Mouse (Mus musculus) ES-E14 (cell line): ENCODE measurements around the gene Fgf3.

ENCODE experiments used
- HCFC1 ChIP-seq: IDR thresholded peaks from 2 replicates; pipeline ENCODE4 v1.6.1; 2012; ENCODE audit warnings: low read length, inconsistent platforms, borderline replicate concordance; ENCODE audit not compliant: insufficient read depth
- MAFK ChIP-seq: IDR thresholded peaks from 2 replicates; pipeline ENCODE4 v1.6.1; 2014; ENCODE audit warnings: mild to moderate bottlenecking, low read depth, low read length, inconsistent platforms; ENCODE audit not compliant: insufficient read depth
- ZC3H11A ChIP-seq: IDR thresholded peaks from 2 replicates; pipeline ENCODE4 v1.6.1; 2012; ENCODE audit warnings: low read depth, mild to moderate bottlenecking, inconsistent platforms, low read length, borderline replicate concordance

DNA sequence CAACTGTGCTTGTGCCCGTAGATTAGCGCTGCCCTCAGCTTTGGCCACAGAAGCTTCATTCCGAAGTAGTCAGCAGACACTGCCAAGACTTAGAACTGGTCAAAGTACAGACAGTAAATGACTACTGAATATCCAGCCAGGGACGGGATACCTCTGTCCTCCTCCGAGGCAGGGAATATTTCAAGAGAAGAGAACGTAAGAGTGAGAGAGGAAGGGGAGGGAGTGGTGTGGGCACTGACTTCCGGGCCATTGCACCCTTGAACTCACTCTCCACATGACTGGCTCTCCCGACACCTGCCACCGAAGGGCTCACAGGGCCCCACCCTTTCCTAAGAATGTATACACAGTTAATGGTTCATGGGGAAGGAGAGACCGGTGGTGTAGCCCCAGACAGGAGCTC lies 44.6 kb upstream of the Fgf3 start:
- no peak for TF ChIP-seq HCFC1
- no peak for TF ChIP-seq ZC3H11A
- TF ChIP-seq MAFK, result no peak
